Mouse (Mus musculus) myocyte (in vitro differentiated cells): ENCODE data around the gene Osbpl2.

Experiments
- CEBPB ChIP-seq: IDR thresholded peaks from 2 replicates; pipeline ENCODE4 v1.6.1; 2011; ENCODE audit warnings: mild to moderate bottlenecking, moderate library complexity; ENCODE audit not compliant: poor library complexity, insufficient read depth, severe bottlenecking
- E2F4 ChIP-seq: IDR thresholded peaks from one replicate; pipeline ENCODE4 v1.6.1; 2011; ENCODE audit warnings: mild to moderate bottlenecking, control low read depth, moderate library complexity; ENCODE audit not compliant: insufficient read depth
- MAX ChIP-seq: IDR thresholded peaks from one replicate; pipeline ENCODE4 v1.6.1; 2011; ENCODE audit warnings: low read depth, mild to moderate bottlenecking, control low read depth
- MYOD1 ChIP-seq, 3 experiments: IDR thresholded peaks; one replicate each; pipeline ENCODE4 v1.6.1; 2011; ENCODE audit warnings: control low read depth in 2 of 3, low read depth in 2 of 3, mild to moderate bottlenecking in 2 of 3, moderate library complexity in 1 of 3; ENCODE audit not compliant: insufficient read length in 2 of 3, control insufficient read depth in 1 of 3
- MYOG ChIP-seq, 3 experiments: IDR thresholded peaks; one replicate each; pipeline ENCODE4 v1.6.1; 2011; ENCODE audit warnings: control low read depth in 2 of 3, low read depth in 2 of 3, mild to moderate bottlenecking in 2 of 3; ENCODE audit not compliant: insufficient read length in 2 of 3, control insufficient read depth in 1 of 3, insufficient read depth in 1 of 3
- POLR2A ChIP-seq: IDR thresholded peaks from one replicate; pipeline ENCODE4 v1.6.1; 2011; ENCODE audit warnings: low read depth, mild to moderate bottlenecking, control low read depth, moderate library complexity; ENCODE audit not compliant: insufficient read length
- POLR2AphosphoS2 ChIP-seq: IDR thresholded peaks from one replicate; pipeline ENCODE4 v1.6.1; 2011; ENCODE audit warnings: low read depth, control low read depth; ENCODE audit not compliant: insufficient read length
- SRF ChIP-seq: IDR thresholded peaks from one replicate; pipeline ENCODE4 v1.6.1; 2011; ENCODE audit warnings: low read depth; ENCODE audit not compliant: control insufficient read depth, insufficient read length
- TCF12 ChIP-seq: IDR thresholded peaks from one replicate; pipeline ENCODE4 v1.6.1; 2011; ENCODE audit warnings: mild to moderate bottlenecking, control low read depth; ENCODE audit not compliant: poor library complexity, insufficient read depth, severe bottlenecking
- TCF3 ChIP-seq: IDR thresholded peaks from one replicate; pipeline ENCODE4 v1.6.1; 2011; ENCODE audit warnings: low read depth, control low read depth; ENCODE audit not compliant: insufficient read length
- USF1 ChIP-seq: IDR thresholded peaks from one replicate; pipeline ENCODE4 v1.6.1; 2011; ENCODE audit warnings: low read depth, mild to moderate bottlenecking, control low read depth, moderate library complexity

GRCm38 (mm10) chr2:180069770-180070480, 49.2 kb upstream of the Osbpl2 start:
- TF ChIP-seq POLR2A (no peak), TCF12 (no peak), MAX (no peak), MYOD1 (IDR thresholded peaks at IDR 0.05; ENCODE audit: control insufficient read depth in 1 of 3, insufficient read length in 2 of 3, low read depth in 2 of 3) (no peak), E2F4 (no peak), USF1 (no peak), CEBPB (no peak), POLR2AphosphoS2 (no peak), SRF (no peak), MYOG (IDR thresholded peaks at IDR 0.05; ENCODE audit: control insufficient read depth in 1 of 3, insufficient read depth in 1 of 3, insufficient read length in 2 of 3, low read depth in 2 of 3) (no peak), TCF3 (no peak)
